Mouse (Mus musculus) retina, postnatal 1 day (tissue): ENCODE data around the gene Zfp704.
"Not testable (repeated sequence)": the region's sequence is repeated elsewhere in the genome, so short reads cannot be mapped to it uniquely, and the experiment has no call there.

Source experiments
- DNase-seq: peaks from one replicate; pipeline ENCODE4 v3.0.0-alpha.2; 2012

Gene Zfp704

DNA sequence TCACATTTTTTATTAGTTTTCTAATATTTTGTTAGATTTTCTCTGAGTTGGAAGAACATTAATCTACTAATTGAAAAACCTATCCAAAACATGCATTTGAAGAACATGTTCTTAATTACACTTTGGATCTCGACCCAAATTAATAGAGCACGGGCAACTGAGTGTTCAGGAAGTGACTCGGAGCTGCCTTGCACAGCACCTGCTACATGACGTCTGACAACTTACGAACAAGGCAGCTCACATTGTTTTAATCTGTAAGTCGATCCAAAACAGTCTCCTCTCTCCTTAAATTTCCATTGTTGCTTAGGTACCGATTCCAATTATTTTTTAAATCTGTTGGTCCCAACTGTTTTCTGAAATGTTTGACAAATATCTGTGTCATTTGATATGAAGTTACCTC lies 15.4 kb downstream of the Zfp704 start:
- DNase-seq, result no peak

DNA sequence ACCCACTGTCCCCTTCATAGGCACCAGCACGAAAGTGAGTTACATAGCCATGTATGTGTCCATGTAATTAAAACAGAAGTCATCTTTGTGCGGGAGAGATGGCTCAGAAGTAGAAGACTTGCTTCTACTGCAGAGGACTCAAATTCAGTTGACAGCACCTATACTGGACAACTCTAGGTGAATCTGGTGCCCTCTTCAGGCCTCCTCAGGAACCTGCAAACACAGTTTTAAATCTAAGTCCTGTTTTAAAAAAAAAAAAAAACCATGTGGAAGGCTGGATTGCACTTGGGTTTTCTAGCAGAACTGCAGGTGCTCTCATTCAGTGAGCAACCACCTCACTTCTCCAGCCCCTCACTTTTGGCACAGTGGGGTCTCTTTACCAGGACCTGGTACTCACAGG lies 16.1 kb downstream of the Zfp704 start:
- peak; percentile 51 for DNase-seq

DNA sequence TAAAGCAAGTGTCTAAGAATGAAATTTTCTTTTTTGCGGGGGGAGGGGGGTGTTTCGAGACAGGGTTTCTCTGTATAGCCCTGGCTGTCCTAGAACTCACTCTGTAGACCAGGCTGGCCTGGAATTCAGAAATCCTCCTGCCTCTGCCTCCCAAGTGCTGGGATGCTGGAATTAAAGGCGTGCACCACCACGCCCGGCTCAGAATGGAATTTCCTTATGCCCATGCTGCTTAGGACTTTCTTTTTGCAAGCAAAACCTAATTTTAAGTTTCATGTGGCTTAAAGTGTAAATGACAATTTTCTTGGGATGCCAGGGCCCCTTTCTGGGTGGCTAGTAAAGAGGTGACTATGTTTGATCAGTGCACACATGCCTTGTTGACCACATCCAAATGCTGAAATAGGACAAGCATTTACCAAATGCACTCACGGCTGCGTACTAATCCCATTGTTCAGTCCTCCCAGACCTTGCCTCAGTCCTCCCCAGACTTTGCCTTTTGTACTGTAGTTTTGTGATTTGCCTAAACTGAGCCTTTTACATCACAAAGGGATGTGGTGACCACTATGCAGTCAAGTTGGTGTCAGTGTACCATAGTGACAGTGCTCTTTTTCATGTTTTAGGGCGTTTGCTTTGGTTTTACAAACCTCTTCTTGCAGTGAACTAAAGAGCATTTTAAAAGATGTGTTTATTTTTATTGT lies 18.3 kb downstream of the Zfp704 start:
- no peak for DNase-seq

- no peak for DNase-seq
Observed at GRCm38 (mm10) chr3:9588635-9589034, 21.2 kb downstream of the Zfp704 start.

GRCm38 (mm10) chr3:9587304-9587703 lies 22.6 kb downstream of the Zfp704 start:
- DNase-seq, result no peak

GRCm38 (mm10) chr3:9583516-9583915 lies 26.4 kb downstream of the Zfp704 start:
- no peak for DNase-seq

DNA sequence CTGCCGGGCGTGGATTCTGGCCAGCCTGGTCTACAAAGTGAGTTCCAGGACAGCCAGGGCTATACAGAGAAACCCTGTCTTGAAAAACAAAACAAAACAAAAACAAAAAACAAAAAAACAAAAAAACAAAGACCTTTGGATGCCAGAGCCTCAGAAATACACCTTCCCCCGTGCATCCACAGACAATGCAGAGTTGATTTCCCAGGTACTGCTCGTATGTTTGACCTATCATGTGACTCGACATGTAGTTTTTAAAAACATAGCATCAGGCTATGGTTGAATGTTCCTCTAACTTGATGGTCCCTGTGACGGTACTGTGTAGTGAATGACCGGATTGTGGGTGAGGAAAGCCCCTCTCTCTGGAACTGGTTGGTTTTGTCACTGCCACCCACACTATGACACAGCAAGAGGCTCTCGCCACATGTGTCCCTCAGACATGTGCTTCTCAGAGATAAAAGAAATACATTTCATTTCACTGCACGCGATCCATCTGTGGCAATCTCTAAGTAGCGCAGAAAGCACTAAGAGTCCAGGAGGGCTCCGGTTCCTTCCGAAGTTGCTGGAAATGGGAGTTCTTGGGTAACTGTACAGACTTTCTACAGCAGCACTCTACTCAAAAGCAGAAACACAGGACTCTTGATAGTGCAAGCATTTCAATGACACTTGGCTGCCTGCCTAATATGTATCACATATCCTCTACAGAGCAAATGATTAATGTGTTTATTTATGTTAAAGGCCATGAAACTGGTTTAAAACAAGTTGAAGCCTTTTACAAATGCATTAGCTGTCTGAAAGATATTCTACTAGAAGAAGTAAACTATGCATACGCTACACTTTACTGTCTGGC lies 28.7 kb downstream of the Zfp704 start:
- no peak for DNase-seq

DNA sequence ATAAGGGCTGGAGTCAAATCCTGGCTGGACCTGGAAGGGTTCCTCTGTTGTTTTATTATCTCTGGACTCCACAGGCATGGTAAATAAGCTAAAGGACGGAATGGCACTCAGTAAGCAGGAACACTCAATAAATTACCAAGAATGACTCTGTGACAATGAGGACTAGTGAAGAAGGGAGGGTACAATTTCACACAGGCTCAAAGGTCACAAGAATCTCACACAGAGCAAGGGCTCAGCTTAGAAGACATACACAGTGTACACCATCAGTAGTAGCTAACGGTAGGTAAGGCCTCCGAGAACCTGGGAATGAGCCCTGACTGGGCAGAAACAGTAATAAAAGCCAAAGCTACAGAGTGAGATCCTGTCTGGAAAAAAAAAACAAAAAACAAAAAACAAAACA lies 29.8 kb downstream of the Zfp704 start:
- DNase-seq, result no peak

GRCm38 (mm10) chr3:9579028-9579643 lies 30.7 kb downstream of the Zfp704 start:
- DNase-seq, result no peak

- DNase-seq, result no peak
Observed at GRCm38 (mm10) chr3:9576872-9577271, 33.0 kb downstream of the Zfp704 start.

DNA sequence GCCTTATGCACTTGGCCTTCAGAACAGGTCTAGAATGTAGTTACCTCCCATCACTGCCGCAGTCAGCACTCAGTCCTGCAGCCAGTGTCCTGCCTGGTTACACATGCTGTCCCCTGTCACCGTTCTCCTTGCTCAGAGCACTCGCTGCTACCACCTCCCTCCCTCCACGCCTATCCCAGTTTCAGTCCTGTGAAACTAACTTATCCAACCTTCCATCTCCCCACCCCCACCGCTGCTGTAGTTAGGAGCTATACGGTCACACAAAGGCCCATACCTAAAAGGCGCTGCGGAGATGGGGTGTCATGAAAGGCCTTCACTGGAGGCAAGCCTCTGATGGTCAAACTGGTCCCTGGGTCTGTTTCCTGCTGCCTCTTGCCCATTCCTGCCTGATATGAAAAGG lies 35.6 kb downstream of the Zfp704 start:
- DNase-seq, result no peak

DNA sequence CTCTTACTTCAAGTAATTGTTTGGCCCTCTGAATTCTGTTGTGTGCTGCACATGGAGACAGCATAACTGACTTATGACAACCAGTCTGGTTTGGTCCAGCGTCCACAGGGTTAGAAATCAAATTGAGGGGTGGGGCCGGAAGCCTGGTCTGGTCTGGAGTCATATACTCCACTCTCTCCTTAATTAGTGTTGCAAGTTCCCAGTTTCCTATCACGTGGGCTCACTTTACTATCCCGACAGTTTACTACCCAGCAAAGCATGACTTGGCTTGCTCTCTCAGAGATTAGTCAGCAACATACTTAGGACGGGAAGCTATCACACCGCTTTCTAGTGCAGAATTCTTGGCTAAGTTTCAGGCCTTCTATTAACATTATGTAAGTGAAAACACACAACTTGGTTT lies 36.3 kb downstream of the Zfp704 start:
- DNase-seq, result no peak

DNA sequence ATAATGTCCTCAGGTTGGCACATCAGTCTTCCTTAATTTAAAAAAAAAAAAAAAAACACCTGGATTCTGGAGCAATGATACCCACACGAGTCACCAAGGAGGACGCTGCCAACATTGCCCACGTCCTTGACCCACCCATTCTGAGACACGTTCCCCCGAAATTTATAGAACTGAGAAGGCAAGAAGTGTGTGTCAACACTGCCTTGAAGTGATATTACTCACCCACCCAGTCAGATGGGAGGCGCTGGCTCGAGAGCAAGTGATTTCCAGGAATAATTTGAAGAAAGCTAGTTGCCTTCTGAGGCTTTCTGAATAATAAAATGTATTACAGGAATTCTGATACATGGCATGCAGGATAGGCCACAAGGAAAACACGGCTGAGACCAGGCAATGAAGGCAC lies 37.6 kb downstream of the Zfp704 start:
- DNase-seq, result no peak

DNA sequence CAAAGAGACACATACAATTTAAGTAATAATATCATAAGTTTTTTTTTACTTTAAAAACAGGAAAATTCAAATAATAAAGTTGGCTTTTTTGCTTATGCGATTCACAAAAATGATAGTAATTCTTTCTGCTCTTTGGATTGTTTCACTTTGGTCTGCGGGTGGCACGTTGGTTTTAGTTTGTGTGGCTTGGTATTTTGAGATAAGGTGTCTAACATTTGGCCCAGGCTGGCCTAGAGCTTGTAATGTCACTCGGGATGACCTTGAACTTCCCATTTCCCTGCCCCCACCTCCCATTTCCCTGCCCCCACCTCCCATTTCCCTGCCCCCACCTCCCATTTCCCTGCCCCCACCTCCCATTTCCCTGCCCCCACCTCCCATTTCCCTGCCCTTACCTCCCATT lies 39.1 kb downstream of the Zfp704 start:
- no peak for DNase-seq

GRCm38 (mm10) chr3:9569706-9570105 lies 40.2 kb downstream of the Zfp704 start:
- DNase-seq, result not testable (repeated sequence)

- DNase-seq, result no peak
Observed at GRCm38 (mm10) chr3:9568565-9569228, 41.2 kb downstream of the Zfp704 start.

DNA sequence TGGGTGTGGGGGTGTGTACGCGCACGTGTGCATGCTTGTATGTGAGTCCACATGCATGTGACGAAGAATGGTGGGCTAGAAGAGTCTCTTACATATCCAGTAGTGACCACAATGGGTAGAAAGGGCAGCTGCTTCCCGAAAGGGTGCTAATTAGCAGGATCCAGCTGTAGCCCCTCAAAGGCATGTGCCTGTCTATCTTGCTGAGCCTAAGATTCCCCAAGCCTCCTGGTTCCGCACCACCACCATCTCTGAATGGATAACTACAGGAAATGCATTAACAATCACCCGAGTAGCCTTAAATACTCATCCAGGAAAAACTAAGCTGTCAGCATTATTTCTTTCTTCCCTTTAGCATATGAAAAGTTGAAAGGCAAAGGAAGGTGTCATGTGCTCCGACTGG lies 41.9 kb downstream of the Zfp704 start:
- no peak for DNase-seq

DNA sequence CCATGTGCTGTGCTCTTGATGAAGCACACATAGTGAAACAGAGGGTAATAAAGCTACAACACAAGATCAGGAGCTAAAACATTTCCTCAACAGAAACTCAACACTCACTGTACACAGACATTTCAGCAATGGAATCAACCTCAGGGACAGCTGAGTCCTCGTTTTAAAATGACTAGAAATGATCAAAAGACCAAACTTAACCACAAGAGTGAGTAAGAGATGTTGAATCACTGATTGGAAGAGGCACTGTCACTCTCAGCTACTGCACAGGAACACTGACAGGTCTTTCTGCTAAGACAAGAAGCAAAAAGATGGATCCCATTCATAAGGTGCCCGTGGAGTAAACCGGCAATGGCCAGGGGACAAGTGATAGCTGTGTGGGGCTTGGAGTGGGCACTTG lies 43.1 kb downstream of the Zfp704 start:
- DNase-seq, result no peak

- DNase-seq, result no peak
Observed at GRCm38 (mm10) chr3:9563562-9563961, 46.3 kb downstream of the Zfp704 start.

- DNase-seq, result no peak
Observed at GRCm38 (mm10) chr3:9562649-9563328, 47.1 kb downstream of the Zfp704 start.

GRCm38 (mm10) chr3:9557778-9558560 lies 51.9 kb downstream of the Zfp704 start:
- DNase-seq, result no peak

DNA sequence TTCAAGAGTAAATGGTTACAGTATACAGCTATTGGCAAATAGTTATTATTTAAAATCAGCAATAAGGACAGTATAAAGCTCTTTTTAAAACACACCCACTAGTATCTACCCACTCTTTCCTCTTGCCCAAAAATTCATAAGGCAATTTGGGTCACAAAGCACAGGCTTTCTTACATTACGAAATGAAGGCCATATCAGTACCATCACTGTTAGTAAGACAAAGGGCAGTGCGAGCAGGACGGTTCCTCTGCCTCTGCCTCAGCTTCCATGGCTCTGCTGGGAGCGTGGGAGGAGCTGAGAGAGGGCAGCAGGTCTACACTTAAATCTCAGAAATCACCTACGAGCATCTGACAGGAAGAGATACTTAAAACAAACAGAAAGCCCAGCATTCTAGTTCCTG lies 53.7 kb downstream of the Zfp704 start:
- no peak for DNase-seq
